Mouse (Mus musculus) gonadal fat pad, adult 2 months (tissue): ENCODE measurements at regions not wholly inside any gene's neighbourhood (a gene's known extent, or its start where the extent isn't known, plus 50 kb on each side); places are given as distances from the start of the nearest gene placed in this dataset.
"Not testable (repeated sequence)": the region's sequence is repeated elsewhere in the genome, so short reads cannot be mapped to it uniquely, and the experiment has no call there.

Experiments used
- DNase-seq: peaks from one replicate; pipeline ENCODE4 v3.0.0-alpha.2; 2012; ENCODE audit warnings: low read depth

- no peak for DNase-seq
Measured at GRCm38 (mm10) chr15:5852523-5852922, 447.1 kb upstream of the Dab2 start.

- no peak for DNase-seq
Measured at GRCm38 (mm10) chr15:5869289-5869688, 430.3 kb upstream of the Dab2 start.

- DNase-seq = no peak
Measured at GRCm38 (mm10) chr15:5869866-5870265, 429.7 kb upstream of the Dab2 start.

DNA sequence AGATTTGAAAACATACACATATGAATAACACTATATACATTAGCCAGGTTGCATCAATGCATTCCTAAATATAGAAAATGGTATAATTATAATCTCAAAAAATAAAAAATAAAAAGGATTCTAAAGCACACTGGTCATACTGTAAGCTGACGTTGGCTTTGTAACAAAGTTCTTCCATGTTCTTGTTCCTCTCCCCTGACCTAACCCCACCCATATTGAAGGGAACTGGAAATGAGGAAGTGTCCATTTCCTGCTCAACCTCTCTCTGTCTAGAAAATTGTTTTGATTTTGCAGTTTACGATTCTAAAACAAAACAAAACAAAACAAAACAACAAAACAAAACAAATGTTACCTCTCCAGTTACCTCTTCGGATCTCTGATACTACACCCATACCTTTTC, 427.5 kb upstream of the Dab2 start:
- DNase-seq = no peak

DNA sequence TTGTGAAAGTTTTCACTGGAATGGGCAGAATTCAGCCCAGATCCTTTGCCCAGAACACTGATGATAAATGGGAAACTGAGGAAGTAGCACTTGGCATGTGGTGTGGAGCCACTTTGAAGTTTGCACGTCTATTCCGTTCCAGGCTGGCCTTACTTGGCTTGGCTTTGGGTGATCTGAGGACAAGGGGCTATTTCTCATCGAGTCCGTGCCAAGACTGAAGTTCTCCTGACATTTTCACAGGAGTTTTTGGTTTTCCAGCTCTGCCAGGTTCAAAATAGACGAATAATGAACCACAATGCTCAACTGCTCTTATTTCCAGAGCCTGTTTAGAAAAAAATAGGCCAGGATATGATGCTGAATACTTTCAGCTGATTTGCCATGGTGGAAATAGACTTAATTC, 421.8 kb upstream of the Dab2 start:
- DNase-seq = no peak

DNA sequence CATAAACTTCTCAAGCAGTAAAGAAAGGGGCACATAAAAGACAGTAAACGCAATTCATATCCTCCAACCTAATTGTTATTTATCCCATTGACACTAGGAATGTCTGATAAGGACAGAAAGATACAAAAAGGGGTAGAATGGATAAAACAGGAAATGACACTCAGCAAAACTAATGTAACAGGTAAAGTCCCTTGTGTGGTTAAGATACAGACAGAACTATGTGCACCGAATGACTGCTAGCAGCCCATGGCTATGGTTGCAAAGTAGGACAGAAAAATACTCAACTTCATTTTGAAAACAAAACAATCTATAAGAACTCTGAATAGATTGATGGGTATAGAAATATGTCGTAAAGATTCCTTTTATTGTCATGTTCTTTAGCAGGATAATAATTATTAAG, 408.4 kb upstream of the Dab2 start:
- no peak for DNase-seq

DNA sequence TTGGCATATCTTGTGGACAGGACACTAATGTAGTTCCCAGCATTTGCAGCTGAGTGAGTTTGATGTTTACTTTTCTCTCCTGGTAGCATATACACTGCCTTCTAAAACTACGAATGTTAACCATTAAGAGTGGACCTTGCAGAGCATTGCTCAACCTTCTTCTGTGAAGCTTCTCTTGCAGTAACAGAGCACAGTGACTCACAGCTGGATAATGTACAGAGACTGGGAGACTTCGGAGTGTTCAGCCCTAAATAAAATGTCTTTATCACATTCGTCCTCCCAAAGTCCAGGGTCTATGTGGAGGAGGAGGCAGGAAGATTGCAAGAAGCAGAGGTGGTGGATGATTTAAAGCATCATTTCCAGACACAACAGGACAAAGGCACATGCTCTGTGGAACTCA, 407.6 kb upstream of the Dab2 start:
- no peak for DNase-seq

GRCm38 (mm10) chr15:5895688-5896470, 403.7 kb upstream of the Dab2 start:
- DNase-seq = not testable (repeated sequence)

- DNase-seq = no peak
Measured at GRCm38 (mm10) chr15:5915261-5915660, 384.3 kb upstream of the Dab2 start.

DNA sequence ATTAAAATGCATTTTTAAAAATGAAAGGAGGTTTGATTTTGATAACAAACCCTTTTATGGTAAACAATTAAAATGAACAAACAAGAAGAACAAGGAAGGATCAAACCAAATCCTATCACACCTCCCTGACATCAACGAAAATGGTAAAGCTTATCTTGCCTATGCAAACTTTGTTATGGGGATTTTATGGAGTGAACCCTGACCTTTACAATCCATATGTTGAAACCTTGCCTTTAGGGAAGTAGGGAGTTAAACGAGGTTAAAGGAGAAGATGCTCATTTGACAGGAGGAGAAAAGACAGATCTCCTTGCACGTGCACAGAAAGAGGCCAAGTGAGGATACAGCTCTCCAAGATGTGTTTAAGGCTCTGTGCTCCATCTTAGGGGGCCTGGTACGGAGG, 379.5 kb upstream of the Dab2 start:
- no peak for DNase-seq

- DNase-seq = no peak
Measured at GRCm38 (mm10) chr15:5927768-5928167, 371.8 kb upstream of the Dab2 start.

DNA sequence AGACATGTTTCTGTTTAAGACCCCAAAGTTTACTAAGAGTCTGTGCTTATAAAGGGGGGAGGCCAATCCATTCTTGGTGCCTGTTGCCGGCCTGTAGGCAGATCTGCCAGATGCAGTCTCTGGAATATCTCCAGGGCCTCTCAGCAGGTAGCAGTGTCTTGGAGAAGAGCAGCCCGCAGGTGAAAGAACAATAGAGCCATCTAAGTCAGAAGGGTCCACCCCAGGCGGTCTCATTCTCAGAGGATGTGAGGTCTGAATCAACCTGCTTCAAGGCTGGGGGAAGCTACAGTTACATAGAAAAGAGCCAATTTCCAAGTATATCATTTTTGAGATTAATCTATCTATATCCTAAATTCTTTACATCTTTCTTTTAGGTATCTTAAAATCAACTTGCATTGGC, 366.0 kb upstream of the Dab2 start:
- no peak for DNase-seq

- no peak for DNase-seq
Measured at GRCm38 (mm10) chr15:5940945-5941344, 358.6 kb upstream of the Dab2 start.

GRCm38 (mm10) chr15:5946650-5947049, 352.9 kb upstream of the Dab2 start:
- no peak for DNase-seq

DNA sequence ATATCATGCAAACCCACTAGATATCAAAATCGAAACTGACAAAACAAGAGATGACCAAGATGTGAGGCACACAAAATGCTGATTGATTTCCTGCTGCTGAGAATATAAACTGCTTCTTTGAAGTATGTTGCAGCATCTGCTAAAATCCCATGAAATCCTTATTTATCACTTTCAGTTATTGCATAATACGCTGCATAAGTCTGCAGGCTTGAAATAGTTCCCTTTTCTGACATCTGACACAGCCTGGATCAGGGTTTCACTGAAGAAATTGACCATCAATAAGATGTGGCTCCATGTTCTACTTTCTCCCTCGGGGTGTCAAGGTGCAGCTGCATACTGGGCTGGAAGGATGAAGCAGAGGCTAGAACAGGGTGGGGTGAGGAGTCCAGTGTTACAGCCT, 348.7 kb upstream of the Dab2 start:
- no peak for DNase-seq

DNA sequence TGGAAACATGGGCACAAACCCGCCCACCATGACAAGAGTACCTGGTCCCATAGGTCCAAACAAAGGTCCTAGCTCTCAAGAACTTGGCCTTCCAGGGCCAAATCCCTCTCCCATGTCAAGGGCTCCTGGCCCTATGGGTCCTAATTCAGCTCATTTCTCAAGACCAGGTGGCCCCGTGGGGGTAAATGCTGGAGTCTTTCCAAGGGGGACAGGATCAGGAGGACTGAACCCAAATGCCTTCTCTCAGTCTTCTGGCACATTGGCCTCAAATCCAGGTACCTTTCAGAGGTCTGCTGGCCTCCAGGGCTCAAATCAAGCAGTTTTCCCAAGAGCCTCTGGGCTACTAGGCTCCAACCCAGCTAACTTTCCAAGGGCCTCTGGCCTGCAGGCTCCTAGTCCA, 347.9 kb upstream of the Dab2 start:
- DNase-seq = not testable (repeated sequence)

DNA sequence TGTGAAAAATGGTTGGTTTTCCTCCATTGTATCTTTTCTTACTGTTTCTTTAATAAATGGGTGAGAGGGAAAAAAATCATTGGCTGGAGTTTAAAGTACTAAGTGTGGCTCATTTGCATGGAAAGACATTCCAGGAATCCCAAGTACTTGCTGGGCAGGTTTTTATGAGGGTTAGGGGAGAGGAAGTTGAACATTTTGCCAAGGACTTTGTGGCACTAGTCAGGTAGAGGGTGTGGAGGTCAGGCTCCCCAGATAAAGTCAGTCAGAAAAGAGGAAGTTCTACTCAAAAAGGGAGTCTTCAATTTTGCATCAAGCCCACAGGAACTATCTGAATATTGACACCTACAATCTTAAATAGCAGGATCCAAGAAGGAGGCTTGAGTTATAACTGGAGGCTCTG, 346.5 kb upstream of the Dab2 start:
- DNase-seq = no peak

GRCm38 (mm10) chr15:5991351-5992065, 308.1 kb upstream of the Dab2 start:
- DNase-seq = no peak

- not testable (repeated sequence) for DNase-seq
Measured at GRCm38 (mm10) chr15:5992146-5992545, 307.4 kb upstream of the Dab2 start.

DNA sequence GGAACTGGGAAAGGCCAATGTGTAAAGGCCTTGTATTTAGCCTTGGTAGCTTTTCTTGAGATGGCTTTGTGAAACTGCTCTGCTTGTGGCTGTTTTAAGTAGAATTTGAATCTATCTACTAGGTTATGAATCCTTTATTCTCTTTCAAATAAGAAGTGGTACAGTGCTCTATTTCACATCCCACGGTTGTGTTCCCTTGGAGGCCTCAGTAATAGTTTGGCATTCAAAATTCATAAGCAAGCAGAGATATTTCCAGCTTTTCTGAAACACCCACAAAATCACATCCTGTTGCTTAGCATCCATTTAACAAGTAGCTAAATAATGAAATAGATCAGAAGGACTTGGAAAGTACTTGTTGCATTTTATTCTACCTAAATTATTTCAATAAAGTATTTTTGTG, 298.8 kb upstream of the Dab2 start:
- no peak for DNase-seq

- no peak for DNase-seq
Measured at GRCm38 (mm10) chr15:6001394-6001793, 298.2 kb upstream of the Dab2 start.

GRCm38 (mm10) chr15:6014982-6015381, 284.6 kb upstream of the Dab2 start:
- DNase-seq = no peak

DNA sequence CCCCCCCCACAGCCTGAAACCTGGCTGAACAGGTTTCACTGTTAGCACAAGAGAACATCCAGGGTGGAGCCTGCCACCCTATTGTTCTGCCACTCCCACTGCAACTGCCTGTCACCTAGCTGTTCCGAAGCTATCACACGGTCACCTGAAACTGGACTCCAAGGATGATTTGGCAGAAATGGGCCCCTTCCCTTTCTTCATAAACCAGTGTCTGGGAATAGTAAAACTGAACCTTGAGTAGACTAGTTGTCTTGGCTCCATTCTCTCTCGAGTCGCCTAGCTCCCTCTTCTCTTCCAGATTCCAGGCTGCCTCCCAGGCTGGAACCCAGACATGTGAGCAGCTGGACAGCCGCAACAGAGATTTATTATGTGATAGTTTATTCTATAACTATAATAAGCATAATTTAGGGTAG, 282.9 kb upstream of the Dab2 start:
- no peak for DNase-seq
